Mouse (Mus musculus): ENCODE results near the gene Nat14. TPM values are rescaled to one million over a fixed set of nuclear protein-coding genes. Genes with fewer than 3 reads are reported as not detected.
"Not testable (repeated sequence)": the region's sequence is repeated elsewhere in the genome, so short reads cannot be mapped to it uniquely, and the experiment has no call there.

Nat14 gene
- 1 to 10 TPM; 3.2 to 4.6 TPM for total RNA-seq (2021)
- long read RNA-seq, experiment 1, partial matches to known transcripts, result 0 of 9 reads
- long read RNA-seq, experiment 1, other reads (novel, unspliced or antisense), result 6 of 9 reads
- long read RNA-seq, experiment 2, partial matches to known transcripts, result 0 of 4 reads
- long read RNA-seq, experiment 2, other reads (novel, unspliced or antisense), result 4 of 4 reads

GRCm38 (mm10) chr7:4921824-4922482 lies at the start of gene Nat14:
Gene Nat14 (plus strand): TSS chr7:4922028.
- DNase-seq (ENCODE audit: low spot score), result no peak

GRCm38 (mm10) chr7:4876753-4877221 lies 45.0 kb upstream of the Nat14 start, which contains the start of gene Isoc2a:
Gene Isoc2a (plus strand): TSS chr7:4877153.
- DNase-seq (ENCODE audit: low spot score), result peak; percentile 91

GRCm38 (mm10) chr7:4877226-4877625 lies 44.6 kb upstream of the Nat14 start:
- DNase-seq (ENCODE audit: low spot score), result no peak

- no peak for DNase-seq (ENCODE audit: low spot score)
Measured at GRCm38 (mm10) chr7:4878186-4878585, 43.6 kb upstream of the Nat14 start.

GRCm38 (mm10) chr7:4879036-4879435 lies 42.8 kb upstream of the Nat14 start:
- DNase-seq (ENCODE audit: low spot score), result not testable (repeated sequence)

GRCm38 (mm10) chr7:4886680-4887079 lies 35.1 kb upstream of the Nat14 start:
- DNase-seq (ENCODE audit: low spot score), result no peak

GRCm38 (mm10) chr7:4895186-4895585 lies 26.6 kb upstream of the Nat14 start:
- no peak for DNase-seq (ENCODE audit: low spot score)

GRCm38 (mm10) chr7:4898851-4899648 lies 22.8 kb upstream of the Nat14 start:
- DNase-seq (ENCODE audit: low spot score), result no peak

GRCm38 (mm10) chr7:4899649-4900522 lies 21.9 kb upstream of the Nat14 start:
- DNase-seq (ENCODE audit: low spot score), result peak; percentile 36

- no peak for DNase-seq (ENCODE audit: low spot score)
Measured at GRCm38 (mm10) chr7:4900523-4900851, 21.3 kb upstream of the Nat14 start.

GRCm38 (mm10) chr7:4901171-4901570 lies 20.7 kb upstream of the Nat14 start:
- no peak for DNase-seq (ENCODE audit: low spot score)

GRCm38 (mm10) chr7:4902404-4902803 lies 19.4 kb upstream of the Nat14 start:
- DNase-seq (ENCODE audit: low spot score), result no peak

- DNase-seq (ENCODE audit: low spot score), result no peak
Measured at GRCm38 (mm10) chr7:4906466-4906950, 15.3 kb upstream of the Nat14 start, which contains the start of gene Gm36210. Gene Gm36210 (minus strand): TSS chr7:4906516.

- DNase-seq (ENCODE audit: low spot score), result peak; percentile 56
Measured at GRCm38 (mm10) chr7:4911561-4911960, 10.3 kb upstream of the Nat14 start.

- no peak for DNase-seq (ENCODE audit: low spot score)
Measured at GRCm38 (mm10) chr7:4912248-4912647, 9.6 kb upstream of the Nat14 start.

GRCm38 (mm10) chr7:4915007-4915665 lies 6.7 kb upstream of the Nat14 start, which contains the start of gene Zfp628:
Gene Zfp628 (plus strand): TSS chr7:4915217.
- DNase-seq (ENCODE audit: low spot score), result peak; percentile 96

GRCm38 (mm10) chr7:4915669-4916416 lies 6.0 kb upstream of the Nat14 start:
- no peak for DNase-seq (ENCODE audit: low spot score)

- no peak for DNase-seq (ENCODE audit: low spot score)
Measured at GRCm38 (mm10) chr7:4917494-4917893, 4.3 kb upstream of the Nat14 start.

- no peak for DNase-seq (ENCODE audit: low spot score)
Measured at GRCm38 (mm10) chr7:4918681-4919080, 3.1 kb upstream of the Nat14 start.

GRCm38 (mm10) chr7:4919096-4919495 lies 2.7 kb upstream of the Nat14 start:
- no peak for DNase-seq (ENCODE audit: low spot score)

Measured in gastrocnemius, adult 18-20 months (tissue).